Mouse (Mus musculus) intestine, embryonic 15.5 days (tissue): ENCODE data around the gene Mstn. TPM values are rescaled to one million over a fixed set of nuclear protein-coding genes. Genes with fewer than 3 reads are reported as not detected.

Experiments used
- polyA plus RNA-seq: library from polyadenylated mRNA; unstranded; fragments of >200 nt; fragmentation: Nextera tagmentation; extraction: Ambion mirVana; gene quantifications from 2 replicates; pipeline ENCODE4 v1.2.1, GENCODE M21; 2015

Gene Mstn
- polyA plus RNA-seq, 1 experiment from 2014 or later = 0.05 TPM

Other genes with a start within 250 kb of the Mstn start
- gene Inpp1, start 244.0 kb upstream of the Mstn start, polyA plus RNA-seq = 11.6 and 16.8 TPM in 2 replicates
- 20.8 and 25.1 TPM in 2 replicates for gene Hibch, start 216.7 kb upstream of the Mstn start, polyA plus RNA-seq
- 24.9 and 25.5 TPM in 2 replicates for gene 1700019D03Rik, start 41.5 kb upstream of the Mstn start, polyA plus RNA-seq
- not detected in 2 replicates for gene 1700019A02Rik, start 126.0 kb downstream of the Mstn start, polyA plus RNA-seq
- 11.6 and 16.0 TPM in 2 replicates for gene Pms1, start 235.4 kb downstream of the Mstn start, polyA plus RNA-seq
- gene Ormdl1, start 235.5 kb downstream of the Mstn start, polyA plus RNA-seq = 50.3 and 50.5 TPM in 2 replicates
- gene Gm28778, start 235.5 kb downstream of the Mstn start, polyA plus RNA-seq = not detected in 2 replicates